Mouse (Mus musculus) mesoderm, embryonic 11.5 days (tissue): ENCODE results near the gene Cacng3.
A peak's percentile ranks its signal among the peaks of the same experiment; 100 is the strongest.

ENCODE experiments used
- DNase-seq: peaks from one replicate; pipeline ENCODE4 v3.0.0-alpha.2; 2012; ENCODE audit warnings: low read depth, low spot score

Cacng3 gene

DNA sequence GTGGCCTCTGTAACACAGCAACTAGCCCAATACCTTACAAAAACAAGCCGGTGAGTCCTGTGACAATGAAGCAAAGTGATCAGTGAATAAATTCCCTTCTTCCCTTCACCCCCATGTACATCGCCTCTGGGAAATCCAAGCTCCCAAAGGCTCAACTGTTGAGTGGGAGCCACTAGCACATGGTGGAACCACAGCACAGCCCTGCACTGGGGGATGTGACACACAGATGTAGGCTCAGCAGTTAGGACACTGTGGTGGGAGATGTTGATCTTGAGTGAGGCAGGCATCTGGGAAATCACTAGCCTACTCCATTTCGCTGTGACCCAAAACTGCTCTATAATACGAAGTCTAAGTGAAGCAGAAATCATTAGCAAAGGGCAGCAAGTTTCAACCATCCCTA lies 48.2 kb downstream of the Cacng3 start:
- DNase-seq = no peak

DNA sequence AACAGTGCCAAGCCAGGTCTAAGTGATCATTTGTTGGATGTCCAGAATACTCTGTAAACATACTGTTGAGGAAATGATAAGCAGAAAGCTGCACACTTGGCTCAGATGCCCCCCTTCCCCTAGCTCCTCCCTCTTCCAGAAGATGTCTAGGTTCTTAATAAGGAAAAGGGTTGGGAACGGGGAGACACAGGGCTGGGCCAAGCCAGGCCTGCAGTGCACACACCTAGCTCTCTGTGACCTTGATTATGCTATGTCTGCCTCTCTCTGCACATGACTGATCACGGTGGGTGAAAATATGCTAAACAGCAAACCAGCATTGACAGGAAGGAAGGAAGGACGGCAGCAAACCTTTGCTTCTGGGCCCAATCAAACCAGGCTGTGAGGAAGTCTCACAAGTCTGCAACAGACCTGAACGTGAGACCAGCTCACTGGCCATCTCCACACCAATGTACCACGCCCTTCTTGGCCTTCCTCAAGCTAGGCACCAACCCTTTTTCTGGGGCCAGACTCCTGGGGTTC lies 53.1 kb downstream of the Cacng3 start:
- DNase-seq = no peak

DNA sequence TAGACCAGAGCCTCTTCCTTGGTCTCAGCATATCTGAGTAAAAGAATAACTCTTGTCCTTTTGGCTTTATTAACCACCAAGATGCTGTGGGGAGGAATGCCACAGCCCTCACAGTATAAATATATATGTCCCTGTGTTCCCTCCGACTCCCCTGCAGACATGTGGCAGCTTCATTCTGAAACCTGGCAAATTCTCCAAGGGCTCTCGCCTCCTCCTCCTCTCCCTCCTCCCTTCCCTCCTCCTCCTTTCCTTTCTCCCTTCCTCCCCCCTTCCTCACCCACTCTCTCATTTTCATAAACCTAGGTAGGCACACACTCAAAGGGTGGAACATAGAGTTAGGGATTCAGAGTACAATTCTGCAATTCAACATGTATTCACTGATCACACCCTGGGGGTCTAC lies 56.1 kb downstream of the Cacng3 start:
- DNase-seq = no peak

DNA sequence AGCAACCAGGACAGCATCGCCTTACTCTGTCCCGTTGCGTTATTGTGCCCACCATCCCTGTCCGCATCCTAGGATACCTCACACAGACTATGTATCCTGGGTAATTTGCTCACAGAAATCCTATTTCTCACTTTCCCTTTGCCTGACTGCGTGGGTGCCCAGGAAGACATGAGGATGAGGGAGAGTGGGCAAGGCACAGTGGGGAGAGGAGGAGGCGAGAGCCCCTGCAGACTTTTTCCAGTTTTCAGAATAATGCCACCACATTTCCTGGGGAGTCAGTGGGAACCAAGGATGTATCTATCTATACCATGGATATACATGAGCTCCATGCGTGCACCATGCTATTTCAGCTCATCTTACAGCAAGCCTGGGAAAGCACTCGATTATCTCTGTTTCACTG lies 57.9 kb downstream of the Cacng3 start:
- no peak for DNase-seq

DNA sequence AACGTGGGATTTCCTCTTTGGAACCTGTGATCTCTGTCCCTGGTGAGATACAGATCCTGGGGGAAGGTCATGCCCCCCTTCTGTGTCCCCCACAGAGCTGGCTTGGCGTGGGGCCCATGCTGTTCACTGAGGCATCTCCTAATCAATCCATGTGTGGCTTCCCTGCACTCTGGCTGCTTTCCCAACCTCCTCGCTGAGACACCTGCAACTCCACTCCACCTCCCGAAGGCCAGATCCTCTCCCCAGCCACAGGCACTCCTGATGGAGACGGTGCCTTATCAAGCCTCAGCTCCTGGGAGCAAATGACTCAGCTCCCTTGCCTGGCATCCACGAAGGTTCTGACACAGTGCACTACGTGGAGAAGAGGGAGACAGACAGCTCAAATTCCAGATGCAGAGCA lies 58.6 kb downstream of the Cacng3 start:
- no peak for DNase-seq

DNA sequence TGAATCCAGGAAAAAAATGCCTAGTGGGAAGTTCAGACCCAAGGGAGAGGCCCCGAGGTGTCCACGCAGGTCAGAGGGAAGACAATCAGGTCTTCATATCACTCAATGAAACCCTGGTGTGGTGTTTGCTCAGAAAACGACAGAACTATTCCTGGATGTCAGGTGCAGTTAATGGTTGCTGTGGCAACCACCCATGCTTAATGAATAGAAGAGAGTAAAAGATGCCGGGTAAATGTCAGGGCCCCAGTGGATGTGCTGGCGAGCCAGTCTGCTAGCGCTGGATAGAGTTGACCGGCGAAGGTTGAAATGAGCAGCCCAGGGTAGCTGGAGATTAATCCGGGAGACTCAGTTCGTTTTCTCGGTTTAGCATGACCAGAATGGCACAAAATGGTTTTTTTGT lies 65.0 kb downstream of the Cacng3 start:
- no peak for DNase-seq

DNA sequence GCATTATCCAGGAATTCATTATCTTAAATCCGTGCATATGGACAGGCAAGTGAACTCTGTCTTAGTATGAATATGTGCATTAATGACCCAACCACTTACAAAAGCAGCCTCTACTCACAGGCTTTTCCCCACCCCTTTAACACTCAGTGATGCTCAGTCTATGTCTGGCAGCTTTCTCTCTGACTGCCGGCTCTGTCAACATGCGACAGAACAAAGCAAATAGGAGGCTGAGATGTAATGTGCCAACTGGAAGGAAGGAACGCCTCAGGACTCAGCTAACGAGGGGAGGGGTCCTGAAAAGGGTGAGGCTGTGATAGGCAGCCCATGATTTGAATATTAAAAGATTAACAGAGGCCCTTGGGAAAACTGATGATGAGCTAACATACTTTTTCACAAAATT lies 68.2 kb downstream of the Cacng3 start:
- no peak for DNase-seq

DNA sequence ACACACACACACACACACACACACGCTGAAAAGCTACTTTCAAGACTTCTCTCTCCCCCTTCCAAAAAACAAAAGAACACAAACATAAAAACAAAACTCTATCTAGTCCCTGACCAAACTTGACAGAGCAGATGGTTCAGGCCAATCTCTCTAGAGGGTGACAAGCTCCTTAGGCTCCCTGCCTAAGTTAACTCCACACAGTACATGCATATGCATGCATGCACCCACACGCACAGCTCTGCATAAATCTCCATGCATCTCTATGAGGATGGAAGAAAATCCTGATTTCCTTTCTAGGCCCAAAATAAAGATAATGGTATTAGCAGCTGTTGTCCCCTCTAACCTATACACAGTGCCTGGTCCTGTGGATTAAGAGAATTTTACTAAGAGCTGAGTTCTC lies 70.4 kb downstream of the Cacng3 start:
- no peak for DNase-seq

DNA sequence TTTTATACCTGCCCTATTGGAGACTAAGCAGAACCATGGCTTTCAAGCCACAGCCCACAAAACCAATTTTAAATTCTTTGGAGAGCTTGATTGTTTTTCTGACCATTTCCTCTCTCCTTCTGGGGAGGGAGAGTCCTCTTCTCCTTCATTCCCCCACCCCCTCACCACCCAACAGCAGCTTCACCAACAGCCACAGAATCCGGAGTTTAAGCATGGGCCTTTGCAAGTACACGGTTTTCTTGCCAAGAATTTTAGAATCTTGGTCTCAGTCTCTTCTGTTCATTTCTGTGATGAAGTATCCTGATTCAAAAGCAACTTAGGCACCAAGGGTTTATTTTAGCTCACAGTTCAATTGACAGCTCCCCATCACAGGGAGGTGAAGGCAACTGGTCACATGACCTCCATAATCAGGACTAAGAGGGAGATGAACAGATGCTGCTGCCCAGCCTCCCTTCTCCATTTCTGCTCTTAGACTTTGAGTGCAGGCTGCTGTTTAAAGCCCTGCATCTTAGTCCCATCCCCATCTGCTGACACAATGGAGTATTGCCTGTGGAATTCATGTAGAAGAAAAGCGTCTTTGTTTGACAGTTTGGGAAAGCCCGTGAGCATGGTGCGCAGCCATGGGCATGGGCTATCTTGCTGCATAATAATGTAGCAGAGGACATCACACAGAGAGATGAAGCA lies 85.8 kb downstream of the Cacng3 start:
- DNase-seq = peak; percentile 20

DNA sequence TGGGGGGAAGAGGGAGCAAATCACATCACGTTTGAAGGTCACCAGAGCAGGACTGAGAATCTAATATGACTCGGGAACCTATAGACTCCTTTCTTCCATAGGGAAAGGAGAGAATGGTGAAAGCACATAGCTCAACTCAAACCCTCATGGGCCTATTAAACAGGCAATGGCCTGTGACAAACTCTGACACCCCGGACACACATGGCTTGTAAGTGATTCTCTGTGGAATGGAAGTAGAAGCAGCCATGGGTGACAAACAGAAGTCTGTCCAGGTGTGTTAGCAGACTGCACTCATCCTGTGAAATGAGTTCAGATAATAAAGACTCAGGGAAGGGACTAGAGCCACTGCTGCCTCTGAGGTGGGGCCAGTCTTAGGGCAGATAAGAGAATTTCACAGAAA lies 88.4 kb downstream of the Cacng3 start:
- DNase-seq = no peak

DNA sequence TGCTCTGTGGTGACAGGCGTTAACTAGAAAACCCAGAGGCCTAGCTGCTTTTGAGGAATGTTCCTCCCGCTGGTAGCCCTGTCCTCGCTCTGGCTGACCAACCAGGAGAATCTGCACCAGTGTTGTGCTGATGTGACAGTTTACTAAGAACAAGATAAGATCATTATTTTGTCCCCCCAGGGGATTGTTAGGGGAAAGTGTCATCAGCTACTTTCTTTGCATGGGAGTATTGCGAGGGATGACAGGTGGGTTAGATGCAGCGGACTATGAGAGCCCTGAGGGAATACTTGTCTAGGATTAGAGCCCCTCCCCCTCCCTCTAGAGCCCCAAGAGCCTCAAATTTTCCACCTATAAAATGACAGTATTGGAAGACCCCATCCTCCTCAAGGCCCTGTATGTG lies 94.2 kb downstream of the Cacng3 start:
- no peak for DNase-seq

DNA sequence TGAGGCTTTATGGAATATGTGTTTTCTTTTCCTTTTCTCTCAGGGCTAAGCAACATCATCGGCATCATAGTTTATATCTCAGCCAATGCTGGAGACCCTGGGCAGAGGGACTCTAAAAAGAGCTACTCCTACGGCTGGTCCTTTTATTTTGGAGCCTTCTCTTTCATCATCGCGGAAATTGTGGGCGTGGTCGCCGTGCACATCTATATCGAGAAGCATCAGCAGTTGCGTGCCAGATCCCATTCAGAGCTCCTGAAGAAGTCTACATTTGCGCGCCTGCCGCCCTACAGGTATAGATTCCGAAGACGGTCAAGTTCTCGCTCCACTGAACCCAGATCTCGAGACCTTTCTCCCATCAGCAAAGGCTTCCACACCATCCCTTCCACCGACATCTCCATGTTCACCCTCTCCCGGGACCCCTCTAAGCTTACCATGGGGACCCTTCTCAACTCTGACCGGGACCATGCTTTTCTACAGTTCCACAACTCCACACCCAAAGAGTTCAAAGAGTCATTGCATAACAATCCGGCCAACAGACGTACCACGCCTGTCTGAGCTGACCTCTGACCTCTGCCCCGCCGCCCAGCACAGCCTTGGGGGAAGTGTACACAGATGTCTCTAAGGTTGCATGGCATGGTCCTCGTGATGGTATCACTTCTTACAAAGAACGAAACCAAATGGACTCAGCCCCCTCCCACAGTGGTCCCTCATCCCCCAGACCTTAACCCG lies 98.2 kb downstream of the Cacng3 start:
- no peak for DNase-seq

DNA sequence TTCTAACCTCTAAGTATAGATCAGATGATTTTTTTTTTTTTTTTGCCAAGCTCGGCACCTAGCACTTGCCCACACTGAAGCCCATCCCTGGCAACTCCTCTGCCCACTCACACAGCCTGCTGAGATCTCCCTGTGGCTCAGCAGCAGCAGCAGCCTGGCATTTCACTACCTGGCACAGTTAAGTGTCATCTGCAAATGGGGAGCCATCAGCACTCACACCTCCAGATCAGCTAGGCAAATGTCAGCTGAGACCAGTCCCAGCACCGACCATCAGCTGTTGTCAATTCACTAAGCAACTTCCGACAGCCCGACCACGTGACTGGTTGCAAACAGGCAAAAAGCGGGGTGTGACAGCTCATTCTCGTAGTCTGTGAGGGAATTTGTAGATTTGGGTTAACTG lies 109.3 kb downstream of the Cacng3 start:
- no peak for DNase-seq

DNA sequence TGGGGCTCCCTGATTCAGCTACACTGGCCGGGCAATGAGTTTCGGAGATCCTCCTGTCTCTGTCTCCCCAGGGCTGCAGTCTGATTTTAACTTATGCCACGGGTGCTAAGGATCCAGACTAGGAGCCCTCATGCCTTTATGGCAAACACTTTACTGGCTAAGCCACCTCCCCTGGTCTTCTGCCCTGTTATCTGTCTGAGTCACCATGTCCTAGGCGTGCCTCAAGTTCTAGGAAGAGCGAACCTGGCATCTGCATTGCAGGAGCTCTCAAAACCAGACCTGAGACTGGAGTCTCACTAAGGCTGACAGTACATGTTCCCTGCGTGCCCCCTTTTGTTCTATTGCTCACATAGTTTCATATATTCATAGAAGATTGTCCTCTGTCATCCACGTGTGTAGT lies 119.6 kb downstream of the Cacng3 start:
- DNase-seq = no peak

DNA sequence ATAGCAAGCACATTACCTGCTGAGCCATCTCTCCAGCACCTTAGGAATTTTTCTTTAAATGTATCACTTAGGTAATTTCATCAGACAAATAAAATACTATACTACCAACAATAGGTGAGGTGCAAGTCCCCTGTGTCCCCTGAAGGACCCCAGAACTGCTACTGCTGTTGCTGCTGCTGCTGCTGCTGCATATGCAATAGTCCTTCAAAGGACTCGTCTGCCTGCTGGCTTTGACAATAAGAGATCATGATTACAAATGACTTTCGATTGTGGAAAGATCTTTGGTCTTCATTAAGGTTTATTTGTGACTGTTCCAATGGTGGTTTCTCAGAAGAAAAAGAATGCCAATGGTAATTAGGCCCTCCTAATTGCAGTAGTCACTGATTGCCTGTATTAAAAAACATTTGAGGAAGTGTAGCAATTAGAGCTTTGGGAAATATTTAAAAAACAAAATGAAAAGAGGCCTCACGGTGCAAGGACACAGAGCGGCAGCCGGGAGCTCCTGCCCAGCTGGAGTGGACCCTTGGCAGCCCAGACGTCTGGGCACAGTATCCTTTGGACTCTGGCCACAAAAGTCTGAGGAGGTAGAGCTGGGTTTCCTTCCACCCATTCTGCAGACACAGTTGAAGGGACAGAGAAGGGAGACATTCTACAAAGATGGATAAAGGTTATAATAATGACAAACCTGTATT lies 123.5 kb downstream of the Cacng3 start:
- no peak for DNase-seq

DNA sequence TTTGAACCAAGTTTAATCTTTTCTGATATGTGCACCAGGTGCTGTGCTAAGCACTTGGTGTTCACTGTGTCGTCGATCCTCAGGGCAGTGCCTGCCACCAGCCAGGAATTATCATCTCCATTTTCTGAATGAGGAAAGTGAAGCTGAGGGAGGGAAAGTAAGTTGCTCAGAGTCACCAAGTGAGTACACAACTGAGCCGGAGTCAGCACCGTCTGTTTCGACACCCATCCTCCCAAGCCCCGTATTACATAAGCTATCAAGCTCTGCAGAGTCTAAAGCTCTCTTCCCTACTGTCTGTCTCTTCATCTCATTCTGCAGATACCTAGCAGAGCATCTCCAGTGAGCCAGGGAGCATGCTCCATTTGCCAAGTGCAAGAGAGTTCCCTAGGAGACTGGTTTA lies 124.8 kb downstream of the Cacng3 start:
- DNase-seq = no peak

DNA sequence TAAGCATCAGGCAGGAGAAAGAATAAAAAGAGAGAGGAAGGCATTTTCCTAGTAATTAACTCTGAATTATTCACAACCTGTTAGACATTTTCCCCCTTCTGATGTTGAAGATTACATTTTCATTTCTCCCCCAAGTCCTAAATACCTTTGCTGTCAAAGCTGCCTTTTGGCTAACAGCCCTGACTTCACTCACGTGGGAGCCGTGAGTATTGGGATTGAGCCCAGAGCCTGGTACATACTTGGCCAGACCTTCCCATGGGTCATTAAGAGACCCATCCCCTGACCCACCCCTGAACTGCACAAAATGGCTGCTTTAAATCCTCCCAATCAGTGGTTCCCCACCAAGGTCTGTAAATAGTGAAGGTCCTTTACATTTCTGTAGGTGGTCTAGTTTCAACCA lies 130.5 kb downstream of the Cacng3 start:
- no peak for DNase-seq

DNA sequence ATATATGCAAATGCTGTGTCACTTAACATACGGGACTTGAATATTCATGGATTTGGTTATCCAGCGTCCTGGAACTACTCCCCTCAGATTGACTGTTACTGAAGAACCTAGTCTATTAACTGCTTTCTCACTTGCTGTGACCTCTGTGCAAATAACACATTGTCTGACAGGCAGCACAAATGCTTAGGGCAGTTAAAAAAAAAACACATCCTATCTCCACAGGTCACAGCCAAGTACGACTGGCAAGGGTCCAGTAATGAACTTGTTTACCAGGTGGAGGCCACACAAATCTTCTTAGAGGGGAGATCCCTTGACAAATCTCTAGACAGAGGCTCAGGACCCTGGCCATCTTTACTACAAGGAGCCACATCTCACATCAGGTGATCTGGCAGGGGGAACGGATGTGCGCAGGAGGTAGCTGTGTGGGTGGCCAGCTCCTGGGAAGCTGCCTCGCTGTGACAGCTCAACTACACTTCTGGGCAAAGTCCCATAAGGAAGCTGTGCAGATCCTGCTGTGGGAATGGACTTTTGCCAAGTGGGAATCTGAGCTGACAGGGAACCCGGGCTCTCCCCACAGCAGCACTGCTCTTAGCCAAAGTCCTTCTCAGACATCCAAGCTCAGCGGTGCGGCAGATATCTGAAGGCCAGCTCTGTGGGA lies 133.7 kb downstream of the Cacng3 start:
- no peak for DNase-seq

DNA sequence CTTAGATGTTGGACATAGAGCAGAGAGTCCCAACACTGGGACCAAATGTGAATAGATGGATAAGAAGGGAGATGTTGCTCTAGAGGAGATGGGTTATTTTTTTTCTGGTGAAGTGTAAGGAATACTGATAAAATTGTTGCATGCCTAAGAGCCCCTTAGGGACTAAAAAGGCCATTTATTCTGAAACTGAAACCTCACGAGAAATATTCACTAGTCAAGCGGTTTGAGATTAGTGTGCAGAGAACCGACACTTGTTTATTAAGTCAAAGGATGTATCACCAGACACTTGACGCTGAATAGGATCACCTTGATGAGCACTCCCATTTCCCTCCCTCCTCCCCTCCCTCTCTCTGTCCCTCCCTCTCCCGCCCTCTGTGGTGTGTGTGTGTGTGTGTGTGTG lies 136.2 kb downstream of the Cacng3 start:
- DNase-seq = no peak

DNA sequence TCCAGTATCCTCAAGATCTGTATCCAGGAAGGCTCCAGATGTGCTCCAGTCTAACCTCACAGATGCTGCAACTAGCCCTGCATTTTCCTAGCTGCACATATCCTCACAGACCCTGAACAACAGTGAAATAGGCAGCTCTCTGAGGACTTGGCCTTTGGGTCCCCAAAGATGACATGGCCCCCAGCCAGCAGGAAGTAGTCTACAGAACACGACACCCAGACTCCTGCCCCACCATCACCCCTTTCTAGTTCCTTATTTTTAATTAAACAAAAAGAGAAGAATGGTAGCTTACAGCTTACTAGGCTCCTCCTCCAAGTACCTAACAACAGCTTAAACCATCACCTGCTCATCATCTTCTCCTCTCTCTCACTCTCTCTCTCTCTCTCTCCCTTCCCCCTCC lies 143.4 kb downstream of the Cacng3 start:
- DNase-seq = no peak

DNA sequence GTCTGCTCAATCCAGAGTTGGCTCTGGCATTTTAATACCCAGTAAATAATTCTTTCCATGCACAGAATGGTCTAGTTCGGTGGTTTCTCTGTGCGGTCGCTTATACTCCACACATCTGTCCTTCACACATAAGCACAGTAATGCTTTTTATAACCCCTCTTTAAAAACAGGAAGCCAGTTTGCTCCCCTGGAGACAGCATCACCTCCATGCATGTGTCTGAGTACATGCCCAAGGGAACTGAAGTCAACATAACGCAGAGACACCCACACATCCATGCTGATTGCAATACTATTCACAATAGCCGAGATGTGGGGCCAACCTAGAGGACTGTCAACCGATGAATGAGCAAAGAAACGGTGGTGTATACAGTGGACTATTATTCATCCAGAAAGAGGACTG lies 147.3 kb downstream of the Cacng3 start:
- no peak for DNase-seq
